Mouse (Mus musculus): ENCODE measurements around the gene Wfdc9.

Gene Wfdc9

GRCm38 (mm10) chr2:164656483-164656882, at the start of gene Wfdc9:
TSS of gene Wfdc9 (minus strand) at chr2:164656583.
- no peak for DNase-seq (ENCODE audit: low spot score)

GRCm38 (mm10) chr2:164705991-164706390, 49.6 kb upstream of the Wfdc9 start:
- DNase-seq (ENCODE audit: low spot score) = no peak

DNA sequence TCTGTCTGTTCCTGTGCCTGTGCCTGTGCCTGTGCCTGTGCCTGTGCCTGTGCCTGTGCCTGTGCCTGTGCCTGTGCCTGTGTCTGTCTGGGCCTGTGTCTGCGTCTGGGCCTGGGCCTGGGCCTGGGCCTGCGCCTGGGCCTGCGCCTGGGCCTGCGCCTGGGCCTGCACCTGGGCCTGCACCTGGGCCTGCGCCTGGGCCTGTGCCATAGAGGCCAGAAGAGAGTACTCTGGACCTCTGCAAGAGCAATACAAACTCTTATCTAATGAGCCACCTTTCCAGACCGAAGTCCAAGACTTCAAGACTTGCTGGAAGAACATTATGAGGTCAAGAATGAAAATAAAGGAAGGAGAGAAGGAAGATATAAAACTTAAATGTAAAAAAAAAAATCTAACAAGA, 48.9 kb upstream of the Wfdc9 start:
- no peak for DNase-seq (ENCODE audit: low spot score)

GRCm38 (mm10) chr2:164704235-164704634, 47.9 kb upstream of the Wfdc9 start:
- no peak for DNase-seq (ENCODE audit: low spot score)

DNA sequence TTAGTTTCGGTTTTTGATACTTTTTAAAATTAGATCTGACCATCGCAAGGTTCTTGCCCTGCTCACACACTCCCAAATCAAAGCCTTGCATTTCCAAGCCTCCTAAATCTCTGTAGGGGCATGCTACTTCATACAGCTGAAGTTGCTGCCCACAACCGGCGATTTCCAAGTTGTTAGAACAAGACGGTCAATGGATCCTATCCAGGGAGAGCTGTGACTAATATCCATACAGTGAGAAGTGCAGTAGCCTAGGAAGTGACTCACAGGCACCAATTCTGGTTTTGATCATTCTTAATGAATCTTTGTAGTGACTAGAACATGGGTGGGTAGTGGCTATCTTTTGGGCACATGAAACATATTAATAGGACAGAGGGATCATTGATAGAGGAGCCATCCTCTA, 45.4 kb upstream of the Wfdc9 start:
- DNase-seq (ENCODE audit: low spot score) = no peak

GRCm38 (mm10) chr2:164700959-164701358, 44.6 kb upstream of the Wfdc9 start:
- DNase-seq (ENCODE audit: low spot score) = no peak

GRCm38 (mm10) chr2:164698201-164698600, 41.8 kb upstream of the Wfdc9 start, which contains the start of gene Spint4:
TSS of gene Spint4 (plus strand) at chr2:164698501.
- DNase-seq (ENCODE audit: low spot score) = no peak

- DNase-seq (ENCODE audit: low spot score) = no peak
Measured at GRCm38 (mm10) chr2:164684807-164685206, 28.4 kb upstream of the Wfdc9 start, which contains the start of gene Wfdc13. TSS of gene Wfdc13 (plus strand) at chr2:164685107.

- no peak for DNase-seq (ENCODE audit: low spot score)
Measured at GRCm38 (mm10) chr2:164679906-164680305, 23.5 kb upstream of the Wfdc9 start.

DNA sequence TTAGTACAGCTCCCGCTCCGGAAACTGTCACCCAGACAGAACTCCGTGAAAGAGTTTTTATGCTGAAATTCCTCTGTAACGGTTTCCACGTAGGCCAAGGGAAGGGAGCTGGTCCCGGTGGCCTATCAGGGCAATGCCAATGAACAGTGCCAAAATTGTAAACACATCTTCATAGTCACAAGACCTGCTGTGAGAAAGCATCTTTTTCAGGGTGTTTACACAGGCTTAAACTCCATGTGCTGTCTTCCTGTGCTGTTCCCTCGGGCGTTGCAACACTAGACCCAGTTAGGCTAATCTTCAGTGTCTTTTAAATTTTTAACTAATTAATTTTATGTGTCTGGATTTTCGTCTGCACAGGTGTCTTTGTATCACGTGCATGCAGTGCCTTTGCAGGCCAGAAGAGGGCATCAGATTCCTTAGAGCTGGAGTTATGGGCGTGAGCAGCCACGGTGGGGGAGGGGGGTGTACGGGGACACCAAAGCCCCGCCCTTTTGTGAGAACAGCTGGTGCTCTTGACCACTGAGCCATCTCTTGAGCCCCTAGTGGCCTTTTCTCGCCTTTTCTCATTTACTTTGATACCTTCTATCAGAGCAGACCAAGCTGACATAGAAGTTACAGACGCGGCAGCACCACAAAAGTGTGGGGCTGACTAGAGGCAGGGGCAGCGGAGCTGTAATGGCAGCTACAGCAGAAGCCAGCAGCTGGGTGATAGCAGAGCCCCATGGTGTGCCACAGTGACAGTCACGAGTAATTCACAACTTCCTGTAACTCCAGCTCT, 22.7 kb upstream of the Wfdc9 start:
- peak; percentile 78 for DNase-seq (ENCODE audit: low spot score)

DNA sequence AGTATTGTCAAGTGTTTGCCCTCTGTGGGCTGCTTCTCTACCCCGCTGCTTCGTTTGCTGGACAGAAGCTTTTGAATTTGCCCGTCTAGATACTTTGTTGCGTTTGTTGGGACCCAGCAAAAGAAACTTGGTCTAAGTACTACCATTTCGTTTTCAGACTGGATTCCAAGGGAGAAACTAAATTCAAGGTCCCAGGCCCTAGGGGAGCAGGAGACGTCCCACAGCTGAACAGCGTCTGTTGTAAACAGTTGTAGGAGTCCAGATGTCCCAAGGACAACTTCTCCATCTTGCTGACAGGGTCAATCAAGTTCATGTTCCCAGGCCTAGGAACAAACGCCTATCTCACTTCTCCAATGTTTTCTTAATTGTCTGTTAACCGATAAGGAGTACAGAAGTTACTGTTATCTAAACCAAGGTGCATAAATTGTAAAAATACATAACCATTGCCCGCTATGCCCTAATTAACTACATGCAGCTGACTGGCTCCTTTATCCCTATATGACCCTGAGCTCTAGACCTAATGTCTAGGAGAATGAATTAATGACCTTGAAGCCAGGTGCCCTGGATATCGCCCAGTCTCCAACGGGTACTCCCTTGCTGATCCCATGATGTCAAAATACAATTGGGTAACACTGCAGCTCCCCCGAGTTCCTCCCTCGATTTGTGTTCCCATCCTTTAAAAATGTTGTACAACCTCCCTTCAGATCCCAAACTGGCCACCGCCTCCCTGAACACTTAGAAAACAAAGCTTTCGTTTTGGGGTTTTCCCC, 20.7 kb upstream of the Wfdc9 start:
- no peak for DNase-seq (ENCODE audit: low spot score)

GRCm38 (mm10) chr2:164676103-164676502, 19.7 kb upstream of the Wfdc9 start:
- no peak for DNase-seq (ENCODE audit: low spot score)

- peak; percentile 30 for DNase-seq (ENCODE audit: low spot score)
Measured at GRCm38 (mm10) chr2:164673987-164674386, 17.6 kb upstream of the Wfdc9 start, which contains the start of gene Wfdc11. TSS of gene Wfdc11 (minus strand) at chr2:164674087.

DNA sequence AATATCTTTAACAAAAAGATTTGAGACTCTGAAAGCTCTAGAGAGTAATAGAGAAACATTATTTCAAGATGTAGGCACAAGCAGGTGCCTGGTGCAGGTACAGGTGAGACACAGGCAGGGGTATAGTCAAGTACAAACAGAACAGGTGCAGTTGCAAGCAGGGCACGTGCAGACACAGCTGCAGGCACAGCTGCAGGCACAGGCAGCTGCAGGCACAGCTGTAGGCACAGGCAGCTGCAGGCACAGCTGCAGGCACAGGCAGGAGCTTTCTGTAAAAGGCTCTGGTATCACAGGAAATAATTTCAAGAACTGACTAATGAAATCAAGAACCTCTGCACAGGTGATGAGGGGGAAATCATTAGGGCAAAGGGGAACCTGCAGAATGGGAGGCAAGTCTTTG, 14.6 kb upstream of the Wfdc9 start:
- no peak for DNase-seq (ENCODE audit: low spot score)

DNA sequence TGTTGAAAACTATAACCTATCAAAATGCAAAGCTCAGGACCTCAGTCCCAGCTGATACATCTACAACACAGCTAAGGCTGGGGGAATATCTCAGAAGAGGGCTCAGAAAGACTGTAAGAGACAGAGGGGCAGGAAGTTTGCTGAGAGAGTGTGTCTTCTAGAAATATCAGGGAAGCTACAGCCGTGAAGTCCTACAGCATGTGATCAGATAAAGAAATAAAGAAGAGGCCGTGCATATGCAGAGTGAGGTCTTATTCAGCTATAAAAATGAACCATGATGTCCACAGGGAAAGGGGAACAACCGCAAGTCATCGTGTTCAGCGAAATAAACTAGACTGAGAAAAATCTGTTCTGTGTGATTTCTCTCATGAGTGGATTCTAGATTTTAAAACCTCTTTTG, 13.9 kb upstream of the Wfdc9 start:
- no peak for DNase-seq (ENCODE audit: low spot score)

DNA sequence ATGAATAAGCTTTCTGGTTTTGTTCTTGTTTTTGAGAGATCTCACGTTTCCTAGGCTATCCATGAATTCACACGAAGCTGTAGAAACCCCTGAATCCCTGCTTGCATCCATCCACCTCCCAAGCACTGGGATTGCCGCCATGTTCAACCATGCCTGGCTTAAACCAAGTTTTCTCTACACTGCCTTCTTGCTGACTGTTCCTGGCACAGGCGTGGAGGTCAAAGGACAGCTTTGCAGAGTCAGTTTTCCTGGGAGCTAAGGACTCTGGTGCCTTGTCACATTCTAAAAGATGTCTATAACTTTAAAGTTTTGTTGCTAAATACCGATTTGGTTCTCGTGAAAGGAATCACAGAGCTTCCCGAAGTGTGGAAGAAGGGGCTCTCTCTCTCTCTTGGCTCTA, 8.5 kb upstream of the Wfdc9 start:
- DNase-seq (ENCODE audit: low spot score) = no peak

DNA sequence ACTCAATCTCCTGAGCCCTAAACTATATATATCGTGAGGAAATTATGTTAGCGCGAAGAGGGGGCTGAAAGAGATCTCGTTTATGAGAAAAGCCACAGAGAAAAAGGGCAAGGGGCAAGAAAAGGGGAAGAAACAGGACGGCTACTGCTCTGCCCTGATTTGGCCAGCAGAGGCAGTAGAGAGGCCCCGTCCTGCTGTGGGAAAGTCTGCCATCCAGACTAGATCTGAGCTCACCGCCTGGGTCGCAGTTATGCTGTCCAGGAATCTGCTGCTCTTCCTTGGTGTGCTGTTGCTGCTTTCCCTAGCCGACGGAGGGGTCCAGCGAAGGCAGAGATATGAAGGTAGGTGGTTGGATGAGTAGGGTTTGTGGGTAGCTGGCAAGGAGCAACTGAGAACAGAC, 525 bp downstream of the Wfdc9 start, which contains the start of gene Wfdc10:
Gene Wfdc10 (plus strand): TSS at position 189 of the 400 bp plus-strand sequence.
- peak; percentile 60 for DNase-seq (ENCODE audit: low spot score)

- DNase-seq (ENCODE audit: low spot score) = no peak
Measured at GRCm38 (mm10) chr2:164641881-164642673, 14.3 kb downstream of the Wfdc9 start.

GRCm38 (mm10) chr2:164641129-164641528, 15.3 kb downstream of the Wfdc9 start:
- no peak for DNase-seq (ENCODE audit: low spot score)

GRCm38 (mm10) chr2:164638696-164639095, 17.7 kb downstream of the Wfdc9 start, which contains the start of gene Wfdc16:
TSS of gene Wfdc16 (minus strand) at chr2:164638796.
- no peak for DNase-seq (ENCODE audit: low spot score)

DNA sequence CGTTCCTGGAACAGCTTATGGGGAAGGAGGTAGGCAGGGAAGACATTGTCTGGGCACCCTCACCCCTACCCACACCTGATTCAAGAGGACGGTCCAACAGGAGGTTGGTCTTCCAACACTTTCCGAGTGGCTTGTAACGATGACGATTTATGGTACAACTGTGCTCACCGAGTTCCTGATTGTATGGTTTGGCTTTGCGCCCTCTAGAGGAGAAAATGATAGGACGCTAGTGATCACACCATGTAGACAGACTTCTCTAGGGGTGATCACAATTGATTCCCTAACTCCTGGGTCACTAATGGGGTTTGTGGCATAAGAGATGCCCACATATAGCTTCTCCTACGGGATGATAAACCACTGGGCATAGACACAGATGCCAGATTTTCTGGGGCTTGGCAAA, 21.1 kb downstream of the Wfdc9 start:
- no peak for DNase-seq (ENCODE audit: low spot score)

GRCm38 (mm10) chr2:164621775-164622174, 34.6 kb downstream of the Wfdc9 start:
- no peak for DNase-seq (ENCODE audit: low spot score)

All from urinary bladder, postnatal 14 days (tissue).